Mouse (Mus musculus) erythroblast, embryonic 14.5 days (primary cell): ENCODE results near the gene Ksr1.

Source experiments
- GATA1 ChIP-seq: IDR thresholded peaks from 2 replicates; pipeline ENCODE4 v1.6.1; 2012; ENCODE audit warnings: low read length, inconsistent platforms, mixed read lengths
- TAL1 ChIP-seq: IDR thresholded peaks from 3 replicates; pipeline ENCODE4 v1.6.1; 2012; ENCODE audit warnings: low read length, inconsistent platforms, mixed read lengths

DNA sequence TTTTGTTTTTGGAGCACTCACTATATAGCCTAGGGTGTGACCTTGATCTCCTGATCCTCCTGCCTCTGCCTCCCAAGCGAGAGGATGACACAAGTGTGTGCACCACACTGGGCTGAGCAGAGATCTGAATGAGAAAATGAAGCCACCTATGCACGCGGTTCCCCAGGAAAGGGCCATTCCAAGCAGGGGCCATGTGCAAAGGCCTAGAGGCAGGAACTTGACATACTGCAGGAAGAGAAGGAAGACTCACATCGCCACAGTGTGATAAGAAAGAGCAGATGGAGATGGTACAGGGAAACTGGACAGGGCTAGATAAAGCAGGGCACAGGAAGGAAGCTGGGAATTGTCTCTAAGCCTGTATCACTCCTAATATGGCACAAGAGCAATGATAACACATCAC, 3.1 kb upstream of the Ksr1 start:
- TF ChIP-seq TAL1 = no peak
- no peak for TF ChIP-seq GATA1
